Mouse (Mus musculus) 3T3-L1 (cell line): Measurements from ENCODE around the gene Carns1.

Source experiments
- DNase-seq: peaks from one replicate; pipeline ENCODE4 v3.0.0-alpha.2; 2015; ENCODE audit warnings: low read depth, low spot score

The Carns1 gene

DNA sequence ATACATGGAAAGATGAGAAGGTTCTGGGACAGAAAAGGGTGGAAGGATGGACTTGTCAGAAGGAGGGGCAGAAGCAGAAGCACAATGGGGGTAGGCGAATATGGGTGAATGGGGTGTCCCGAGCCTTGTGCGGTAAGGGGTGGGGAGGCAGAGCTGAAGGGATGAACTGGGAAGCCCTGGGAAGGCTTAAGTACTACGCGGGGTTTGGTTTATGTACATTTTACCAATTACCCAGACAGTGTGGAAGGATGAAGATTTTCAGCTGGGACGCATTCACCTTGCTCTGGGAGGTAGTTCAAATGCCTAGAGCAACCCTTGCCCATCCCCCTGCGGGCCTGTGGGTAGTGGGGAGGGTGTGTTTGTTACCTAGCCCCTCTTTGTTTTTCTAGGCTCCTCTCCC, 26.9 kb upstream of the Carns1 start:
- DNase-seq = no peak

DNA sequence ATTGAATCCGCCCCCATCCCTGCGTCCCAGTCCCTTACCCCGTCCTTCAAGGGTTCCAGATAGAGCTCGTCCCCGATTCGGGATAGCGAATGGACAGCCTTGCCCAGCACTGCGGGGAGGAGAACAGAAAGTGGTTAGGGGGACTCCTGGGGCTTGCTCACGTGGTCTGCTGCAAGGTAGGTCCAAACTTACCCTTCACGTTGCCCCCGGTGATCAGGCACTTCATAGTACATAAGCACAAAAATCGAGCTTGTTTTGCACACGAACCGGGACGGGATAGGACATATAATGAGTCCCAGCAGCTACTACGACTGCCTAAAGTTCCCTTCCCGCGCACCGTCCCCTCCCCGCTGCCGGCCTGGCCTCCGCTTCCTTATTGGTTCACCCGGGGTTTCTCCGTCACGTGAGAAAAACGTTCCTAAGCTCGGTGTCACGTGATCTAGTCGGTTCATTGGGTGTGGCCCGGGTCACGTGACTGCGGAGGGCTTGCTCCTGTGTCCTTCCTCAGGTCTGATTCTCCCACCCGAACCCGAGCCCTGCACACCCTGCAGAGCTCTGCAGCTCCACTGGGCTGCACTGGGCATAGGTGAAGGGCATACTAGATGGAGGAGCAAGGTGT, 26.1 kb upstream of the Carns1 start, which contains the start of gene Rad9a:
Rad9a (minus strand) TSS at position 372 of the 619 bp plus-strand sequence.
- peak; percentile 100 for DNase-seq

DNA sequence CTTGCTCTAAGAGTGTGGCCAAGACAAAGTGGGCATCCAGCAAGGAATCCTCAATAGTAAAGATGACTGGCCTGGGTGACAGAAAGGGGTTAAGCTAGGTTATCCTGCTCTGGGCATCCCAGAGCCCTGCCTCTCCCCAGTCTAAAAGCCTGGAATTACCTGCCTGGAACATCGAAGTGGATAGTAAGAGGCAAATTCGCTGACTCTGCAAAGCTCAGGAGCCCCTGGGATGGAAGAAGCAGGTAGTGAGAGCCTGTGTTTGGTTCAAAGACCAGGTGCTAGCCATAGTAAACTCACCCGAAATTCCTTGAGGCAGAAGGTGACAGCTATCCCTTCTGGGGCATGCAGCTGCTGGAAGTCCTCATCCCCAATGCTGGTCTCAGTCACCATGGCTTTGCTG, 21.9 kb upstream of the Carns1 start:
- no peak for DNase-seq

DNA sequence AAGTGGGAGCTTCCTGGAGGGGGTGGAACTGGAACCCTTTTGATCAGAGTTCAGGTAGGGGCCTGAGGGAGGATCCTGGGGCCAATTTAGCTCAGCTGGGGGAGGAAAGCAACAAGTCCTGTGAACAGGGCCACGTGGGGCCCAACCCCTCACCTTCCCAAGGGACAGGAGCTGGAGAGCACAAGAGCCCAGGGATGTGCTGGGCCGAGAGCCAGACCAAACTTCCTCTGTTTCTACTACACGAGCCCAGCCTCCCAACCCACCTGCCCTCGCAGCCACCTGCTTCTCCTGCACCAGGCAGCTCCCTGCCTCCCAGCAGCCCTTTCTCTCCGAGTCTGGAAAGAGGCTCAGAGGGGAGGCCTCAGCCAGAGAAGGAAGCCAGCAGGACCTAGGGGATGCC, 21.3 kb upstream of the Carns1 start:
- DNase-seq = peak; percentile 69

DNA sequence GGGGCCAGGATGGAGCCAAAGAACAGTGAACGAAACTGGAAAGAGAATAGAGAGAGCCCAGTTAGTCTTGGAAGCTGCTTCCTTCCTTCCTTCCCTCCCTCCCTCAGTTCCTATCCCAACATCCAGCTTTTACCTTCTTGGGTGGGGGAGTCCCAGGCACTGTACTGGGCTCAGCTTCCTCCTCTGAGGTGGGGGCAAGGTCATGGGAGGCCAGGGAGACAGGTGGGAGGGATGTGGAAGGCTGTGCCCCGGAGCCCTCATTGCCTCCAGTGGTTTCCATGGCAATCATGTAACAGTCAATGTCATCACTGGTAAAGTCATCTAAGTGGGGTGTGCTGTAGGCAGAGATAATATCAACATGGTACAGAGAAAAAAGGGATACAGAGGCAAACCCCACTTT, 20.8 kb upstream of the Carns1 start:
- DNase-seq = no peak

DNA sequence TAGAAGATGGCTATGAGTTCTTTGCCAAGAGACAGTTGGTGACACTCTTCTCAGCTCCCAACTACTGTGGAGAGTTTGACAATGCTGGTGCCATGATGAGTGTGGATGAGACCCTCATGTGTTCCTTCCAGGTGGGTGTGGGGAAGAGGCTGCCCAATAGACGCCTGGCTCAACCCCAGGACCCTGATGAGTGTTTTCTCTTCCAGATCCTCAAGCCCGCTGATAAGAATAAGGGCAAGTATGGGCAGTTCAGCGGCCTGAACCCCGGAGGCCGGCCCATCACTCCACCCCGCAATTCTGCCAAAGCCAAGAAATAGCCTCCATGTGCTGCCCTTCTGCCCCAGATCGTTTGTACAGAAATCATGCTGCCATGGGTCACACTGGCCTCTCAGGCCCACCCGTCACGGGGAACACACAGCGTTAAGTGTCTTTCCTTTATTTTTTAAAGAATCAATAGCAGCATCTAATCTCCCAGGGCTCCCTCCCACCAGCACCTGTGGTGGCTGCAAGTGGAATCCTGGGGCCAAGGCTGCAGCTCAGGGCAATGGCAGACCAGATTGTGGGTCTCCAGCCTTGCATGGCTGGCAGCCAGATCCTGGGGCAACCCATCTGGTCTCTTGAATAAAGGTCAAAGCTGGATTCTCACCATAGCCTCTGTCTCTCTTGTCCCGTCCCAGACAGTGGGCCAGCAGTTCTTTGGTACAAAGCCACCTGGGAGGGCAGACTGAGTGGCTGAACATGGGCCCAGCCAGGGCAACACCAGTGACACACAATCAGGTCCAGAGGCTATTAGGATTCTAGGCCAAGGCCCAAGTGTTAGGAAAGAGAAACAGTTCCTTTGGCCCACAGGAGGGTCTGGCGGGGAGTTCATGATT, 19.7 kb upstream of the Carns1 start:
- DNase-seq = no peak

DNA sequence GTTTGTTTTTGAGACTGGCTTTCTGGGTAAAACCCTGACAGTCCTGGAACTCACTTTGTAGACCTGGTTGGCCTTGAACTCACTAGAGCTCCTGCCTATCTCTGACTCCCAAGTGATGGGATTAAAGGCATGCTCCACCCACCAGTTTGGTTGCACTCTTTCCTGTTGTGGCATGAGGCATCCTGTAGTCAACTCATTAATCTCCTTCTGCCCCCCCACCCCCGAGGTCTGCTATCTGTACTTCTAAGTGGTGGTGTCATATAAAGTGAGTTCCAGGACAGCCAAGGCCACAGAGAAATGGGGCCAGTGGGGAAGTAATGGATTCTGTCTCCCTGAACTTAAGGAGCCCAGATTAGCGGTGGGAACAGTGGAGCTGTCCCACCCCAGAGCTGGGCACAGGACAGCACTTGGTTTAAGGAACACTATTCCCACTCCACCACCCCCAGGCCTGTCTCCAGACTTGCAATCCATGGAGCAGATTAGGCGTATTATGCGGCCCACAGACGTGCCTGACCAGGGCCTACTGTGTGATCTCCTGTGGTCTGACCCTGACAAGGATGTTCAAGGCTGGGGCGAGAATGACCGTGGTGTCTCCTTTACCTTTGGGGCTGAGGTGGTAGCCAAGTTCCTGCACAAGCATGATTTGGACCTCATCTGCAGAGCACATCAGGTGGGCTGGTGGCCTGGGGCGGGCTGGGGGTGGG, 18.9 kb upstream of the Carns1 start:
- DNase-seq = peak; percentile 52

GRCm38 (mm10) chr19:4193129-4193528, 17.9 kb upstream of the Carns1 start:
- DNase-seq = no peak

GRCm38 (mm10) chr19:4192251-4192985, 17.1 kb upstream of the Carns1 start:
- DNase-seq = peak; percentile 64

- DNase-seq = peak; percentile 94
Measured at GRCm38 (mm10) chr19:4191528-4192250, 16.4 kb upstream of the Carns1 start, which contains the start of gene Ppp1ca. Gene Ppp1ca (plus strand): TSS chr19:4192065.

DNA sequence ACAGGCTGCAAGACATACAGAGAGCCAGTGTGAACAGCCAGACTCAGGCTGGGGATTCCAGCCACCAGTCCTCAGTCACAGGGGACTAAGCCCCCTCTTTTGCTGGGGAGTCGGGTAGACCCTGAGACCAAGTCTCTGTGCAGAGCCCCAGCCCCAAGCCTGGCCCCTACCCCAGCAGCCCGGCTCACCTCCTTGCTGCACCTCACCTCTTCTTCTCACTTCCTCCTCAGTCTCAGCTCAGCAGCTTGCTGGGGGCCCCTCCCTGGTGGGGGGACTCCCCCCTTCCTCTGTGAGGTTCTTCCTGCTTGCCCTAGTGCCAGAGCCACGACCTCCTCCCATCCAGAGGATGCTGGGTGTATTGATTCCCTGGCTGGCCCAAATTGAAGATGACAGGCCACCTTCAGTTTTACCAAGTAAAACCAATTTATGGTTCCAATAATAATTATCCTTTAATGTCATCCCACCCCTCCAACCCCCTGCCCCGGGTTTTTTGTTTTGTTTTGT, 15.6 kb upstream of the Carns1 start, which contains the start of gene Tbc1d10c:
Tbc1d10c (minus strand) TSS at position 454 of the 504 bp plus-strand sequence.
- no peak for DNase-seq

DNA sequence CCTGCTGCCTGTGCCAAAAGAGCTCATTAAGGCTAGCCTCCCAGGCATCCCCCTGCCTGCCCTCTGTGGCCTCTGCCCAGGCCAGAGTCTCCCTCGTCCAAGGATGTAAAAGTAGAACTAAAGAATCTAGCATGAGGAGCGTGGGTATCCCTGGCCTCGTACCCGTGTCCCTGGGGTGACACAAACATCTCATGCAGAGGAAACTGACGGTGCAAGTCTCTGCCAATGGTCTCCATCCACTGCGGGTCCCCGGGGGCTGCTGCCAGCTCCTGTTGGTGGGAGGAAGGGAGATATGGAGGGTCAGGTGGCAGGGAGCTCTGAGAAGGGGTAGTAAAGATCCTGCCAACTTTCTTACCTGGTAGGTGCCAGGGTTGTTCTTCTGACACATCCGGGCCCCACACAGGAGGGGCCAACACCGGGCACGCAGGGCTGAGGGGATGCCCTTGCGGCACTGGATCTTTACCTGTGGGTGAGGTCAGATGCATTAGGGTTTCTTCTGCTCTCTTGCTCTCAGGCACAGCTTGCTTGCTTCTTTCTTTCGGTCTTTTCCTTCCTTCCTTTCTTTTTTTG, 13.9 kb upstream of the Carns1 start:
- no peak for DNase-seq

DNA sequence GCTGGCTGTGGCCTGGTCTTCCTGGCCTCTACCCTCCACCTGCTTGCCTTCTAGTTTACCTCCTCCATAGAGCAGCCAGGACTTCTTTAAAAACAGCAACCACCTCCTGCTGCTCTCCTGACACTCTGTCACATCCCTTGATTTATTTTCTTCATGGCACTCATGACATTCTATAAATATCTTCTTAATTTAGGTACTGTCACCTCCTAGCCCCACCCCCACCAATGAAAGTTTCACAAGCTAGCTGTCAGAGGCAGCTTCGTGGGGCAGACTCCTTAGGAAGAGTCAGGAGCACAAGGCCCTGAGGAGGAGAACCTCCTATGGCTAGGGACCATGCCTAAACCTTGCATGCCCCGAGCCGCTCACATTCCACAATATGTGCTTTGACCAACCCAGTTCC, 12.0 kb upstream of the Carns1 start:
- no peak for DNase-seq

GRCm38 (mm10) chr19:4184976-4185975, 10.0 kb upstream of the Carns1 start:
- DNase-seq = no peak

DNA sequence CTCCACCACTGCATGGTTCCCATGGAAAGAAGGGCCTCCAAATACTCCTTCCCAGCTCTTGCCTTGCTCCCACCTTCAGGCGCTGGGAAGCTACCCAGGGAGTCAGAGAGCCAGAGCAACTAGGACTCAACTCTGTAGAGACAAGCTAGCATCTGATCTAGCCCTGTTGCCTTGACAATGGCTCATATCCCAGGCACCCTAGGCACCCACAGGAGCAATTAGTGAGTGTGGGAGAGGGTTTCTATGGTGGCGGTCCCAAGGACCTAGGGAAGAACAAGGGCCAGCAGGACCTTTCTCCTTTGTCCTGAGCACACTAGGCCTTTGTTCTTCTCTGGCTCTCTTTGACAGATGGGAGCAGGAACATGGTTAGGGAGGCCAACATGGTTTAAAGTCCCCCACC, 8.4 kb upstream of the Carns1 start:
- DNase-seq = no peak

DNA sequence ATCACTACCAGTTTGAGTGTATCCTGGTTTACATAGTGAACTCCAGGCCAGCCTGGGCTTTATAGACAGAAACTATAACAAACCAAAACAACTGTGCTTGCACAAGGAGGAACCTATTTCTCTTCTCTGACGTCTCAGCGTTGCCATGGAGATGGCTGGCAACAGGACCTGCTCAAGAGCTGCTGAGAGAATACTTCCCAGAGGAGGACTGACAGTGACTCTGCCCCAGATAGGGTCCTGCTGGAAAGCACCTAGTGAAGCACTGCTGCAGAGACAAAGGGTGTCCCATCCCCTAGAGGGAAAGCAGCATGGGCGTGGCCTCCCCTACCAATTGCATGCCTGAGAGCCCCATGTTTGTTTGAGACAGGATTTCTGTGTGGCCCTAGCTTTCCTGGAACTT, 6.6 kb upstream of the Carns1 start:
- peak; percentile 51 for DNase-seq

GRCm38 (mm10) chr19:4180411-4180810, 5.1 kb upstream of the Carns1 start:
- no peak for DNase-seq

DNA sequence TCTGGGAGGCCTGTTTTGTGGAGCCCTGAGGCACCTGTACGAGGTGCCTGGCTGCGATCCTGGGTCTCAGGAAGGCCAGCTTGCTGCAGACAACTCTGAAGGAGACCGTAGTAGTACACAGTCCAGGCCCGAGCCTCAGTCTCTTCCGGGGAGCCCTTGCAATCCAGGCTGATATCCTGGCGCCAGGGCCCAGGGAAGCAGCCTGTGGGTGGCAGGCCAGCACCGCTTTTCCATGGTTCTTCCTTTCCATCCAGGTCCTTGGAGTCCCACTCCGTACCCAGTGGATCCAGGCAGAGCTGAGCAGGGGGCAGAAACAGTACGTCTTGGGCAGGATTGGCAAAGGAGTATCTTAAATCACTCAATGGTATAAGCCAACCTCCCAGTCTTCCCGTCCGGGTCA, 2.4 kb downstream of the Carns1 start:
- DNase-seq = no peak
